ENCODE assay signal across 10 mouse cellular contexts in genomic region chr11:107853088-107853487, GRCm38 (mm10). TPM values are rescaled to one million over a fixed set of nuclear protein-coding genes. Genes with fewer than 3 reads are reported as not detected.
A peak's percentile ranks its signal among the peaks of the same experiment; 100 is the strongest.
DNase-seq lines count a peak whose midpoint lies in the region; ATAC-seq and TF ChIP-seq lines count a peak whose summit lies in the region.
"Had no signal": no experiment of that assay in that cellular context is flagged by ENCODE, and none has a peak within 500 bp of the region (broad histone marks: within the 10 kb centered on the region; RNA-seq: fewer than 3 reads in every experiment).

No protein-coding gene starts in this region.

- TF ChIP-seq RAD21 in MEL (IDR thresholded peaks at IDR 0.05; ENCODE audit: low read depth, low read length): peak; percentile 91

- TF ChIP-seq POLR2A in MEL (IDR thresholded peaks at IDR 0.05; ENCODE audit: control insufficient read depth in 1 of 2, insufficient read depth in 1 of 2, low read depth in 1 of 2, low read length in 2 of 2, poor library complexity in 1 of 2): no peak
- no peak for TF ChIP-seq POLR2A in cerebellum, adult 2 months (IDR thresholded peaks at IDR 0.05; ENCODE audit: borderline replicate concordance, insufficient read depth, low read length)

- WGBS in intestine, embryonic 14.5 days: 53% methylated on average over 1 of the region's 1 CpGs
- 31% methylated on average over 1 of the region's 1 CpGs for WGBS in intestine, embryonic 16.5 days
- 33% methylated on average over 1 of the region's 1 CpGs for WGBS in cerebellum, adult 2 months

- H3K9ac ChIP-seq in intestine, embryonic 14.5 days (ENCODE audit: low read length): no peak overlapping the region
- H3K9ac ChIP-seq in intestine, embryonic 16.5 days (ENCODE audit: low read depth, low read length): no peak overlapping the region
- H3K9ac ChIP-seq in MEL (ENCODE audit: control insufficient read depth, low read depth, low read length, poor library complexity, severe bottlenecking): no peak overlapping the region
- H3K9ac ChIP-seq: embryonic facial prominence, embryonic 12.5 days; lung, embryonic 15.5 days had no signal

- H3K4me1 ChIP-seq in intestine, embryonic 14.5 days (replicated peaks; ENCODE audit: control insufficient read depth, insufficient read depth, low read length): no peaks in the 10 kb centered on the region; the same call in 1 of the 2 replicates
- H3K4me1 ChIP-seq in intestine, embryonic 16.5 days (ENCODE audit: control insufficient read depth, insufficient read depth, low read length): no peaks in the 10 kb centered on the region
- H3K4me1 ChIP-seq in MEL (ENCODE audit: control insufficient read depth in 1 of 2, insufficient read depth in 2 of 2, low read length in 2 of 2): 0 out of 4 replicates have a peak, but pooled peaks cover 0 to 6% of the 10 kb centered on the region in 2 experiments
- H3K4me1 ChIP-seq in cerebellum, adult 2 months (ENCODE audit: control insufficient read depth, insufficient read depth, low read length): no peaks in the 10 kb centered on the region
- H3K4me1 ChIP-seq: embryonic facial prominence, embryonic 12.5 days; lung, embryonic 15.5 days had no signal

- H3K4me2 ChIP-seq in intestine, embryonic 14.5 days (ENCODE audit: low read length): no peak overlapping the region
- H3K4me2 ChIP-seq in intestine, embryonic 16.5 days (ENCODE audit: low read depth, low read length): no peak overlapping the region
- H3K4me2 ChIP-seq: embryonic facial prominence, embryonic 12.5 days; lung, embryonic 15.5 days had no signal

- no peak for TF ChIP-seq EP300 in MEL (IDR thresholded peaks at IDR 0.05; ENCODE audit: low read depth in 1 of 2, low read length in 2 of 2)

- peak; percentile 61 to 91 (median 65) for TF ChIP-seq CTCF in MEL (IDR thresholded peaks at IDR 0.05 in 2 of 3, conservative IDR thresholded peaks at IDR 0.05 in 1 of 3; ENCODE audit: control insufficient read depth in 1 of 3, insufficient read depth in 1 of 3, low read depth in 2 of 3, low read length in 3 of 3, poor library complexity in 1 of 3, severe bottlenecking in 1 of 3)
- TF ChIP-seq CTCF in cerebellum, adult 2 months (IDR thresholded peaks at IDR 0.05; ENCODE audit: borderline replicate concordance, insufficient read depth, low read depth, low read length): peak; percentile 60; the same call in 1 of the 2 replicates
- TF ChIP-seq CTCF in left cerebral cortex, adult 2 months (IDR thresholded peaks at IDR 0.05): peak; percentile 82

- H3K36me3 ChIP-seq in intestine, embryonic 14.5 days (ENCODE audit: control insufficient read depth, insufficient read depth, low read length): no peaks in the 10 kb centered on the region
- no peaks in the 10 kb centered on the region for H3K36me3 ChIP-seq in intestine, embryonic 16.5 days (ENCODE audit: control insufficient read depth, insufficient read depth, low read length)
- H3K36me3 ChIP-seq in MEL (ENCODE audit: control insufficient read depth in 1 of 2, insufficient read depth in 2 of 2, low read length in 2 of 2): no peaks in the 10 kb centered on the region; a peak in 1 of 4 replicates
- H3K36me3 ChIP-seq: embryonic facial prominence, embryonic 12.5 days; lung, embryonic 15.5 days had no signal

- H3K79me2 ChIP-seq in MEL (ENCODE audit: control insufficient read depth, insufficient read depth, low read length, poor library complexity): no peaks in the 10 kb centered on the region

- H3K27me3 ChIP-seq in intestine, embryonic 14.5 days (replicated peaks; ENCODE audit: control insufficient read depth, insufficient read depth, low read length): no peaks in the 10 kb centered on the region
- no peaks in the 10 kb centered on the region for H3K27me3 ChIP-seq in intestine, embryonic 16.5 days (replicated peaks; ENCODE audit: control insufficient read depth, insufficient read depth, low read length)
- H3K27me3 ChIP-seq in MEL (ENCODE audit: control insufficient read depth in 1 of 2, insufficient read depth in 2 of 2, low read length in 2 of 2): no peaks in the 10 kb centered on the region
- H3K27me3 ChIP-seq in cerebellum, adult 2 months (ENCODE audit: control insufficient read depth, insufficient read depth, low read length): no peaks in the 10 kb centered on the region
- H3K27me3 ChIP-seq: lung, embryonic 15.5 days had no signal

- intact Hi-C loops in left cerebral cortex, adult 2 months (cut with DNase I): loop anchor here (1.0 kb wide), 1 partner anchor 224 kb away; no protein-coding TSS in a partner anchor

- no peaks in the 10 kb centered on the region for H3K9me3 ChIP-seq in intestine, embryonic 14.5 days (ENCODE audit: control insufficient read depth, low read length)
- no peaks in the 10 kb centered on the region for H3K9me3 ChIP-seq in intestine, embryonic 16.5 days (ENCODE audit: control insufficient read depth, low read length)
- H3K9me3 ChIP-seq in MEL (replicated peaks; ENCODE audit: insufficient read depth, low read length): no peaks in the 10 kb centered on the region
- H3K9me3 ChIP-seq: embryonic facial prominence, embryonic 12.5 days; lung, embryonic 15.5 days had no signal

- ATAC-seq in intestine, embryonic 14.5 days (replicated peaks; ENCODE audit: low FRiP score, low TSS enrichment, low read depth): no peak
- ATAC-seq in intestine, embryonic 16.5 days: no peak
- no peak for ATAC-seq in megakaryocyte, adult 5-6 weeks (ENCODE audit: poor library complexity, severe bottlenecking)

- DNase-seq in intestine, embryonic 14.5 days (ENCODE audit: low spot score): peak; percentile 73
- DNase-seq in MEL (ENCODE audit: low read depth, low spot score): peak; percentile 67
- DNase-seq in cerebellum, adult 2 months: peak; percentile 38 to 55
- DNase-seq in gastrocnemius, postnatal 10 days: peak; percentile 55
- DNase-seq in left cerebral cortex, adult 2 months (ENCODE audit: extremely low spot score in 1 of 2, low spot score in 2 of 2): peak; percentile 73 to 75
- DNase-seq in ovary, postnatal 14 days (ENCODE audit: low spot score): peak; percentile 56

- H3K4me3 ChIP-seq in intestine, embryonic 14.5 days (ENCODE audit: low read depth, low read length): no peak overlapping the region
- no peak overlapping the region for H3K4me3 ChIP-seq in intestine, embryonic 16.5 days (ENCODE audit: low read length)
- H3K4me3 ChIP-seq in MEL (ENCODE audit: control insufficient read depth in 1 of 2, insufficient read depth in 1 of 2, low read depth in 2 of 2, low read length in 2 of 2): no peak overlapping the region
- no peak overlapping the region for H3K4me3 ChIP-seq in cerebellum, adult 2 months (replicated peaks; ENCODE audit: insufficient read depth, low read depth, low read length)
- no peak overlapping the region for H3K4me3 ChIP-seq in left cerebral cortex, adult 2 months
- H3K4me3 ChIP-seq: embryonic facial prominence, embryonic 12.5 days; lung, embryonic 15.5 days had no signal

- H3K27ac ChIP-seq in intestine, embryonic 14.5 days (ENCODE audit: low read depth): no peak overlapping the region
- no peak overlapping the region for H3K27ac ChIP-seq in intestine, embryonic 16.5 days (ENCODE audit: low read length)
- no peak overlapping the region for H3K27ac ChIP-seq in MEL (ENCODE audit: control insufficient read depth, low read depth, low read length)
- H3K27ac ChIP-seq in cerebellum, adult 2 months (ENCODE audit: insufficient read depth, low read length): no peak overlapping the region
- H3K27ac ChIP-seq in left cerebral cortex, adult 2 months: no peak overlapping the region
- H3K27ac ChIP-seq: embryonic facial prominence, embryonic 12.5 days; lung, embryonic 15.5 days had no signal

TF ChIP-seq in MEL, 35 proteins besides CTCF, POLR2A, EP300 and RAD21:
- TF ChIP-seq ZC3H11A (IDR thresholded peaks at IDR 0.05; ENCODE audit: low read depth, low read length) (peak; percentile 82), HCFC1 (IDR thresholded peaks at IDR 0.05; ENCODE audit: low read depth, low read length) (no peak), JUND (IDR thresholded peaks at IDR 0.05; ENCODE audit: low read depth, low read length) (peak; percentile 18; the same call in 1 of the 2 replicates), SMC3 (IDR thresholded peaks at IDR 0.05; ENCODE audit: low read depth, low read length) (peak; percentile 95)

RNA-seq across cellular contexts. Expression of gene Cacng4, which starts 58.7 kb away (rescaled TPM):
- polyA plus RNA-seq in intestine, embryonic 14.5 days (2014; fragmentation: Nextera tagmentation; extraction: Ambion mirVana): 7.7 and 9.5 TPM in 2 replicates
- 2.6 and 2.8 TPM in 2 replicates for polyA plus RNA-seq in intestine, embryonic 16.5 days (2015; fragmentation: Nextera tagmentation; extraction: Ambion mirVana)
- not detected in 2 replicates for total RNA-seq in MEL (2012; rRNA removed)
- not detected for polyA plus RNA-seq in MEL (2012; ENCODE audit: insufficient read depth in 1 of 2, insufficient read length in 2 of 2, low read depth in 1 of 2, low replicate concordance in 2 of 2, missing spikeins in 1 of 2)
- 24.5 and 25.6 TPM in 2 replicates for polyA plus RNA-seq in cerebellum, adult 2 months (2012; rRNA removed)
- total RNA-seq in gastrocnemius, postnatal 10 days (2021): under 1 TPM; 0.75 to 0.95 TPM
- total RNA-seq in left cerebral cortex, adult 2 months (2021): 10 to 100 TPM; 22.9 to 37.1 TPM
- not detected in 2 replicates for total RNA-seq in megakaryocyte, adult 5-6 weeks (2015)
- total RNA-seq in megakaryocyte, adult 5-6 weeks (2017): not detected in 2 replicates

Comparison
In these comparisons a context has a peak if more than half of its experiments do, and no peak if none do; other contexts are left out.
1. RNA of gene Cacng4, which starts 58.7 kb away (total RNA-seq): 22.9 to 37.1 TPM in left cerebral cortex, adult 2 months; 0.75 to 0.95 TPM in gastrocnemius, postnatal 10 days, not detected in MEL and not detected in megakaryocyte, adult 5-6 weeks; every median in the first group is over 10 times any median in the second.
2. Peak in every context shown above with its lines, with median percentiles within 50 percentile points of each other: DNase-seq and CTCF ChIP-seq.